Mouse (Mus musculus) C2C12 (cell line): ENCODE measurements around the gene Tnr. TPM values are rescaled to one million over a fixed set of nuclear protein-coding genes. Genes with fewer than 3 reads are reported as not detected.

Experiments used
- H3K27me3 ChIP-seq: one replicate; pipeline ENCODE4 v1.6.1; 2011; ENCODE audit not compliant: control insufficient read depth, insufficient read depth, insufficient read length
- H3K36me3 ChIP-seq: one replicate; pipeline ENCODE4 v1.6.1; 2011; ENCODE audit not compliant: control insufficient read depth, insufficient read depth
- H3K4me3 ChIP-seq: one replicate; pipeline ENCODE4 v1.5.1; 2011; ENCODE audit warnings: mild to moderate bottlenecking, control low read depth; ENCODE audit not compliant: poor library complexity, insufficient read depth, severe bottlenecking
- H3K79me2 ChIP-seq: one replicate; pipeline ENCODE4 v1.6.1; 2011; ENCODE audit not compliant: control insufficient read depth, insufficient read depth
- H3K79me3 ChIP-seq: one replicate; pipeline ENCODE4 v1.6.1; 2011; ENCODE audit warnings: low read depth, control low read depth
- H3ac ChIP-seq: one replicate; pipeline ENCODE3; 2011; ENCODE audit warnings: low read depth; ENCODE audit not compliant: control insufficient read depth, insufficient read length
- CEBPB ChIP-seq: IDR thresholded peaks from one replicate; pipeline ENCODE4 v1.6.1; 2011; ENCODE audit warnings: low read depth, mild to moderate bottlenecking, control low read depth, moderate library complexity
- CTCF ChIP-seq: IDR thresholded peaks from one replicate; pipeline ENCODE4 v1.5.1; 2011; ENCODE audit not compliant: control insufficient read depth, insufficient read depth, insufficient read length
- FOSL1 ChIP-seq: IDR thresholded peaks from one replicate; pipeline ENCODE4 v1.8.0; 2011; ENCODE audit warnings: mild to moderate bottlenecking, low read length; ENCODE audit not compliant: poor library complexity, insufficient read depth, severe bottlenecking
- MAX ChIP-seq: IDR thresholded peaks from one replicate; pipeline ENCODE4 v1.6.1; 2011; ENCODE audit warnings: mild to moderate bottlenecking, control low read depth
- MYOD1 ChIP-seq: IDR thresholded peaks from one replicate; pipeline ENCODE4 v1.6.1; 2011; ENCODE audit warnings: low read depth; ENCODE audit not compliant: control insufficient read depth, insufficient read length
- MYOG ChIP-seq: IDR thresholded peaks from one replicate; pipeline ENCODE4 v1.6.1; 2011; ENCODE audit not compliant: control insufficient read depth, insufficient read length; ENCODE audit errors: extremely low read depth
- USF1 ChIP-seq: IDR thresholded peaks from one replicate; pipeline ENCODE4 v1.6.1; 2011; ENCODE audit warnings: low read depth, mild to moderate bottlenecking, control low read depth, moderate library complexity
- polyA plus RNA-seq: library from polyadenylated mRNA; unstranded; fragments of >200 nt; fragmentation: generic; extraction: Trizol; gene quantifications from one replicate; pipeline ENCODE4 v1.2.1, GENCODE M21; 2012; ENCODE audit warnings: missing spikeins

The Tnr gene
- polyA plus RNA-seq, 1 experiment = under 0.01 TPM

DNA sequence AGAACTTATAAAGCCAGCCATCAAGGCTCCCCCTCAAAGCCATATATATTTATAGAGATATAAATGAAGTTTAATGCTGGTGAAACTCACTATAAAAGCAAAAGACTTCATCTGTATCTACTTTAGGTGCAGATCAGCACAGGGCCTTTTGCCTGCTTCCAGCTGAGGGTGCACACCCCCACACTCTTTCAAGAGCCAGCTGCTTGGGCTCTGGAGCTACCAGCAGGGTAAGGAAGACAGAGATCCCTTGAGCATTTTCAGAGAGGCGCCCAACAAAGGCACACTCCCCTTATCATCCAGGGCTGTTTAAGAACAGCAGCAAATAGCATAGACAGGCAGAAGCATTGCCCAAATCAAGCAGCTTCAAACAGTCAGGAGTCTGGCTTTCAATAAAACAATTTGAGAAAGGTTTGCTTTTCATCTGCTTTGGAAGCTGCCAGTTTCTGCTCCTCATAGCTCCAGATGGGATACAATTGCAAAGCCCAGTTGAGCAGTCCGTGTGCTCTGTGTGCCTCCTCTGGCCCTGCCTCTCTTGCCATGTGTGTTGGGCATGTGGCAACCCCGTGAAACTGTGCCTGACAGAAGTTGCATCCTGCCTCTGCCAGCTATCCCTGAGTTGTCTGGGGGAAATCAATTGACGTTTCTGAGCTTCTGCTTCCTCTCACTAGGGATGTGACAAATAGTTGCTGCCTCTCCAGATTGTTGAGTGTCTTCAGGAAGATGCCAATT is 9.4 kb downstream of the Tnr start:
- Histone ChIP-seq H3ac (no peak overlapping the region), H3K27me3 (no peaks in the 10 kb centered on the region), H3K79me3 (no peaks in the 10 kb centered on the region), H3K36me3 (no peaks in the 10 kb centered on the region), H3K4me3 (no peak overlapping the region), H3K79me2 (no peaks in the 10 kb centered on the region)
- TF ChIP-seq USF1 (no peak), MYOD1 (no peak), FOSL1 (no peak), MAX (no peak), MYOG (no peak), CEBPB (no peak), CTCF (no peak)

DNA sequence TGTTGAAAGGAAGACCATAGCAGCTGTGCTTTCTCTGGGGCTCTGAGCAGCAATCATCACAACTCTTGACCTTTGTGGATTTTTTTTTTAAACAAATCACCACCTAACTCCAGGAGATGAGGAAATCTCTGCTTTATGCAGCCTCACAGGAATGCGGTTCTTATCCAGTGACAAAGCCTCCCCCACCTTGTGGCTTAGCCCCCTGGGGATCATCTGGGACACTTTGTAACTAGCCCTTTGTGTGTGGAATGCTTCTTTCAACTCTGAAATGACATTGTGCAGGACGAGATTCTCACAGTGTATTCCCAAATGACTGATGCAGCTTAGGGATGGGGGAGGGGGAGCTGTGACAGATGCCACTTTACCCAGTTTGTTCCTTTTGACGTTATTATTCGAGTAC is 12.0 kb downstream of the Tnr start:
- H3K36me3 ChIP-seq = no peaks in the 10 kb centered on the region
- H3K79me2 ChIP-seq = no peaks in the 10 kb centered on the region
- no peak overlapping the region for H3ac ChIP-seq
- TF ChIP-seq USF1 (no peak), CEBPB (no peak), MYOG (no peak), MYOD1 (no peak), MAX (no peak), CTCF (no peak)
- H3K27me3 ChIP-seq = no peaks in the 10 kb centered on the region
- no peak overlapping the region for H3K4me3 ChIP-seq
- H3K79me3 ChIP-seq = no peaks in the 10 kb centered on the region

DNA sequence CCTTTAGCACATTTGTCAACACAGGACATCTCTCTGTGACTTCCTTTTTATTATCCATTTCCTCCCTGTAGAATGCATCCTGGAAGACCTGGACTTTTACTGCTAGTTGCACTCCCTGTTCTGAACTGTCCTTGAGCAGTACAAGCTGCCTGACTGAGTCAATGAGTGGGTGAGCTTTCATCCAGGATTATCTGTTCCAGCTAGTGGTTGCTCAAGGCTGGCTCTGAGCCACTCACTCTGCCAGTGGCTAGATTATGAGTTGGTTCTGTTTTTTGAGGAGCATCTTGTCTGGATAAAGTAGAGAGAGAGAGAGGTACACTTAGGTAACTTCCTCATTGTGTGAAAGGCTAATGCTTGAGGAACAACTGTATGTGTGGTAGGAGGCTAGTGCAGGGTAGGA is 14.0 kb downstream of the Tnr start:
- H3ac ChIP-seq = no peak overlapping the region
- no peak for TF ChIP-seq MYOG
- no peak for TF ChIP-seq FOSL1
- no peak for TF ChIP-seq MYOD1
- H3K79me2 ChIP-seq = no peaks in the 10 kb centered on the region
- H3K27me3 ChIP-seq = no peaks in the 10 kb centered on the region
- no peak overlapping the region for H3K4me3 ChIP-seq
- no peaks in the 10 kb centered on the region for H3K36me3 ChIP-seq
- H3K79me3 ChIP-seq = no peaks in the 10 kb centered on the region

DNA sequence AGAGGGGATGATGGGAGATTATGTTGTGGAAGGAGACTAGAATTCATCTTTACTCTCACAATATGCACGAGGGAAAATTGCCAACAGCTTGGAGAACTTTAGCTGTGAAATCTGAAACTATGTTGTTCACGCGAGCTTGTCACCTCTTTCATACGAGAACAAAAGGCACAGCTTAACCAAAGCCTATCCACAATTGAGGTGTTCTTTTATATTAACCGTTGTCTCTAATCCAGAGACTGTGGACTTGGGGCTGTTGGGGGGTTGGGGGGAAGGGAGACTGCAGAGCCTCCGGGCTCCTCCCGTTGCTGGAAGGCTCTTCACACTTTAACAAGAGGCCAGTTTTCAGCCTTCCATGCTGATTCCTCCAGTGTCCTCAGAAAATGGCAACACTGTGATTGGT is 14.5 kb downstream of the Tnr start:
- Histone ChIP-seq H3K27me3 (no peaks in the 10 kb centered on the region), H3K79me3 (no peaks in the 10 kb centered on the region), H3K4me3 (no peak overlapping the region), H3K36me3 (no peaks in the 10 kb centered on the region), H3ac (no peak overlapping the region), H3K79me2 (no peaks in the 10 kb centered on the region)
- no peak for TF ChIP-seq MYOD1
- TF ChIP-seq CEBPB = no peak
- TF ChIP-seq CTCF = no peak
- no peak for TF ChIP-seq FOSL1
- no peak for TF ChIP-seq USF1
- TF ChIP-seq MYOG = no peak
- no peak for TF ChIP-seq MAX

DNA sequence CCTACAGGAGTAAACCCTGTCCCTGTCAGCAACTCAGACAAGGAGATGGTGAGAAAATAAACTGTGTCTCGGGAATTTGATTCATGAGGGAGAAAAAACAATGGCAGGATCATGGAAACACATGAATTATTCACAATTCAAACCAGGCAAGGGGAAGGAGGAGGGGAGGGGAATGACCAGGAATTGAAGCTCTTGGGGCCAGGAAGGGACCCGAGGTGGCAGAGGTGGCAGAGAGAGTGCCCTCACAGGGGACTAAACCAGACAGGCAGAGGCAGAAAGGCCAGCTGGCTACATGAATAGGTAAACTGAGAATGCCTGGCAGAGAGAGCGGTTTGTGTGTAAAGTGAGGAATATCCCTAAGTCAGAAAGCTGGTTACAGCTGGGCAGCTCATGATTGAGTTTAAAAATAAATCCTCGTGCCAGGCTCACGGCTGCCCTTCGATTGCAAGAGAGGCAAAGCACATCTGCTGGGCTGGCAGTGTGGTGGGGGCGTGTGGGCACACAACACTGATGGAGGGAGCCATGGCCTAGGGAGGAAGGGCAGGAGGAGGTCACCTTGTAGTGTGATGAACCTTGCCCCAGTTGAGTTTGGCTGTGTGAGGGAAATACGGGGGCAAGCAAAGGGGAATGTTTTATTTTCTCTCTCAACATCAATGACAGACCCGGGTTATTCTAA is 22.0 kb downstream of the Tnr start:
- Histone ChIP-seq H3K79me2 (no peaks in the 10 kb centered on the region), H3K36me3 (no peaks in the 10 kb centered on the region), H3ac (no peak overlapping the region), H3K4me3 (no peak overlapping the region), H3K27me3 (peaks cover 11% of the 10 kb centered on the region), H3K79me3 (no peaks in the 10 kb centered on the region)
- TF ChIP-seq MYOD1 (no peak), USF1 (no peak), CEBPB (no peak), MYOG (no peak), FOSL1 (no peak), CTCF (no peak), MAX (no peak)

DNA sequence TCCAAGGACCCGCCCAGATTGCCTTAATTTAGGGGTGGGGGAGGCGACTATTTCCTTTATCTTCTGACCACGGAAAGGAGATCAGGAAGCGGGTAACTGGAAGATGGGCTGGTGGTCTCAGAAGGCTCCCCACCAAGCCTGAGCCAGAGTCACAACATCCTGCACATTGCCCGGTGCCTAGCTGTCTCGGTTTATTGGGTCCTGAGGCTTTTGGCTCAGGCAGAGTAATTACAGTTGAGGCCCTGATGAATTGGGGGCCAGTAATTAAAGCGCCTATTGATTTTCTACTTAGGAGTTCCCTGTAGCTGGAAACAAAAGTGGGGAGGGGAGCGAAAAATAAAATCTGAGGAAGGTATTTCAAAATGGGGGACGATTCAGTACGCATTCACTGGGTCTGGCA is 27.5 kb downstream of the Tnr start:
- H3K27me3 ChIP-seq = peaks cover 14% of the 10 kb centered on the region
- H3K79me2 ChIP-seq = no peaks in the 10 kb centered on the region
- no peak overlapping the region for H3ac ChIP-seq
- no peaks in the 10 kb centered on the region for H3K36me3 ChIP-seq
- no peak for TF ChIP-seq CEBPB
- TF ChIP-seq CTCF = no peak
- no peak for TF ChIP-seq FOSL1
- no peak for TF ChIP-seq MAX
- no peak for TF ChIP-seq MYOD1
- no peak for TF ChIP-seq USF1
- no peak for TF ChIP-seq MYOG
- no peaks in the 10 kb centered on the region for H3K79me3 ChIP-seq
- H3K4me3 ChIP-seq = no peak overlapping the region
